Comparison of ENCODE assay signal across 21 mouse cellular contexts in the genomic region with DNA sequence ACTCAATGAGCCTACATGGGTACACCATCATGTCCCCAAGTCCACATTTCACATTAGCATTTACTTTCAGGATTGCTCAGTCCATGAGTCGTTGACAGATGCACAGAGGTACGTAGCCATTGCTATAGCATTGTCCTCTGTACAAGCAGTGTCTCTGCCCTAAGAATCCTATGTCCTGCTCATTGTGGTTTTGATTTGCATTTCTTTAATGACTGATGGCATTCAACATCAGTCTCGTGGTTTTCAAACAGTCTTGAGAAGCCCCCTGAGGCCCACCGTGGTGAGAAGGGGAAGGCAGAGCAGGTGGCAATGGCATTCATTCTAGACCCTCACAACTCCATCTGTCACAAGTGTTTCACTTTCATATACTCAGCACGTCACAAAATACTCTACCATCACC.
"Had no signal": no experiment of that assay in that cellular context is flagged by ENCODE, and none has a peak within 500 bp of the region (broad histone marks: within the 10 kb centered on the region; RNA-seq: fewer than 3 reads in every experiment).

No protein-coding gene starts in this region.

- ATAC-seq: lung, postnatal 0 days; midbrain, embryonic 13.5 days; midbrain, embryonic 15.5 days had no signal

- H3K27ac ChIP-seq: lung, embryonic 15.5 days; macrophage; midbrain, embryonic 13.5 days; midbrain, embryonic 15.5 days; neural tube, embryonic 12.5 days; stomach, embryonic 15.5 days; stomach, postnatal 0 days had no signal

- H3K4me2 ChIP-seq: lung, embryonic 15.5 days; midbrain, embryonic 11.5 days; midbrain, embryonic 13.5 days; midbrain, embryonic 15.5 days; neural tube, embryonic 12.5 days; stomach, embryonic 15.5 days had no signal

- DNase-seq: lung, adult 2 months; lung, postnatal 14 days; lung, postnatal 36 days; retina, postnatal 1 day; right cerebral cortex, adult 18-20 months; right cerebral cortex, postnatal 25 days; right cerebral cortex, postnatal 4 days; spleen, adult 18-20 months; thymus, adult 2 months; thymus, postnatal 25 days; thymus, postnatal 4 days had no signal

- H3K9me3 ChIP-seq: lung, embryonic 15.5 days; megakaryocyte, embryonic 14.5 days; midbrain, embryonic 13.5 days; midbrain, embryonic 15.5 days; neural tube, embryonic 12.5 days; stomach, embryonic 15.5 days had no signal

- H3K9ac ChIP-seq: lung, embryonic 15.5 days; midbrain, embryonic 13.5 days; midbrain, embryonic 15.5 days; neural tube, embryonic 12.5 days; stomach, embryonic 15.5 days had no signal

- H3K36me3 ChIP-seq: lung, embryonic 15.5 days; midbrain, embryonic 13.5 days; midbrain, embryonic 15.5 days; neural tube, embryonic 12.5 days; stomach, embryonic 15.5 days had no signal

- H3K4me3 ChIP-seq: lung, embryonic 15.5 days; megakaryocyte, embryonic 14.5 days; midbrain, embryonic 13.5 days; midbrain, embryonic 15.5 days; neural tube, embryonic 12.5 days; stomach, embryonic 15.5 days had no signal

- H3K27me3 ChIP-seq: lung, embryonic 15.5 days; megakaryocyte, embryonic 14.5 days; midbrain, embryonic 13.5 days; midbrain, embryonic 15.5 days; neural tube, embryonic 12.5 days; stomach, embryonic 15.5 days had no signal

- H3K4me1 ChIP-seq: lung, embryonic 15.5 days; midbrain, embryonic 13.5 days; midbrain, embryonic 15.5 days; neural tube, embryonic 12.5 days; stomach, embryonic 15.5 days had no signal
